Mouse (Mus musculus) right cerebral cortex, postnatal 10 days (tissue): ENCODE measurements at regions not wholly inside any gene's neighbourhood (a gene's known extent, or its start where the extent isn't known, plus 50 kb on each side); places are given as distances from the start of the nearest gene placed in this dataset.

Experiments
- DNase-seq, 2 experiments: peaks; one replicate each; pipeline ENCODE4 v3.0.0; 2021; ENCODE audit warnings: low spot score in 2 of 2

- DNase-seq = no peak
These were observed 91.6 kb downstream of the Nuf2 start for GRCm38 (mm10) chr1:169439621-169440020.

- no peak for DNase-seq
These were observed 93.3 kb downstream of the Nuf2 start for GRCm38 (mm10) chr1:169438006-169438405.

- peak; percentile 66 to 88 for DNase-seq
These were observed 108.9 kb downstream of the Nuf2 start for GRCm38 (mm10) chr1:169422408-169422807.

- DNase-seq = peak in 1 of 2 experiments; percentile 23
These were observed 109.6 kb downstream of the Nuf2 start for GRCm38 (mm10) chr1:169421671-169422070.

DNA sequence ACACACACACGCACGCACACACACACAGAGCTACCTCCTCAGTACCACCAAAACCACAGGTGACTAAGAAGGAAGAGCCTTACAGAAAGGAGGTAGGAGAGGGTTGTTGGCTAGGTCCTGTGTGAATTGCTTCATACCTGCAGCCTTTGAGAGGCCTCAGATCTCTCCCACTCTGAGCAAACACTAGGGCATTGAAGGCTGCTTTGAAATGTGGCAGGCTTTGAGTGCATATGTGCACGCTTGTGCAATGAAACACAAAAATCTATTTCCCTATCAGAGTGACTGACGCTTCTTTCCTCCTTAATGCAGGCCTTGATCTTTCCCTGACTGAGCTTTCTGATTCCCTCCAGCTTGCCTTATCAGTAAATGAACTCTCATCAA, 112.6 kb downstream of the Nuf2 start:
- no peak for DNase-seq

DNA sequence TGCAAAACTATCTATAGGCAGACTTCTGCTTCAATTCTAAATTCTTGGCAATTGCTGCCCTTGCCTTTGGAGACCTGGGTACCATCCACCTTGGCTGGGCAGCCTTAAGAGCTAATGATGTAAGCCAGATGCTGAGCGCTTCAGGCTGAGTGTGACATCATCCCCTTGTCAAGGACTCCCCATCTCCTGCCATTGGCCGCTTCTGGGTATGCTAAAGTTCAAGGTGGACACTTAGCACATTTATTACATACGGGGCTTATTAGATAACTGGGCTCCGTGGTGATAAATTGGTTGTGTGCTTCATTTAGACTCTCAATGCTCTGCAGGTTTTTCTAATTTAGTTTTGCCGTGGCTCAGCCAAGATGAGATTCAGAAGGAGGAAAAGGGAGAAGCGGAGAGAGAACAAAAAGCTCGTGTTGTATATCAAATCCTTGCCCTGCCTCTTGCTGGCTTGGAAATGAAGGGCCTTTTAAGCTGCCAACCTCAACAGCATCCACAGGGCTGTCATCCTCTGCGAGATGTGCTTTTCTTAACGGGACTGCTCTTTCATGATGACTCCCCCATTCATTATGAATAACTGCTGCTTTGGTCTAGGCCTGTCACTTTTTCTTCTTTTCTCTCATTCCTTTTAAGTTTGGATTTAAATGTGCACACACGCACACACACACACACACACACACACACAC, 113.1 kb downstream of the Nuf2 start:
- no peak for DNase-seq

GRCm38 (mm10) chr1:169416701-169417100, 114.6 kb downstream of the Nuf2 start:
- no peak for DNase-seq

DNA sequence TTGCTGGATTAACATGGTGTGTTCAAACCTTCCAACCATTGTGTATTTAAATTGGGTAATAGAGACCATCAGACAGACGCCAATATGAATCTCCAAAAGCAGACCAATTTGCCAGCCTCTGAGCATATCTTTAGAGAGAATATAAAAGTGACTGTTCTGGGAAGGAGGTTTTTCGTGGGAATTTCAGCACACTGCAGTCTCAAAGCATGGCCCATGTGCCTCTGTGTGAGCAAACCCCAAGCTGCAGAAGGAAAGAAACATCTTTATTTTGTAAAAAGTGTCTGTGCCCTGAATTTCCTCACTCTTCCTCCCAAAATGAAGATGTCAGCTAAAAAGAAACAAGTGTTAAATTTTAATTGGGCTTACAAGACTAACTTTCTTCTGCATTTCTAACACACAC, 123.1 kb downstream of the Nuf2 start:
- no peak for DNase-seq

GRCm38 (mm10) chr1:169400841-169401240, 130.4 kb downstream of the Nuf2 start:
- DNase-seq = no peak

GRCm38 (mm10) chr1:169397371-169397770, 133.9 kb downstream of the Nuf2 start:
- DNase-seq = no peak

DNA sequence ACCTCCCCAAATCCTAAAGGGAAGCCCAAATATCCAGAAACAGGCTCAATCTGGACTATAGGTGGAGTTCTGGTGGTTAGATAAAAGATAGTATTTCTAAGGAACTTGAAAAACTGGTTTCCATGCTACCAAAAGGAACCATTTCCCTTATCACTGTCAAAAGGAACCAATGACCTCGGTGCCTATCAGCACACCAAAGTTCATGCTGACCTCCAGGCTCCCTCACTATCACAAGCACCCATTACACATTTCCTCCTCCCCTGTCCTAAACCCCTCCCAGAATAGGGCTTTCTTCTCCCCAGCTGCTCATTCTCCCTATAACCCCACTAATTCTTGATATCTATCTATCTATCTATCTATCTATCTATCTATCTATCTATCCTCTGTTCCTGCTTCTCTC, 144.2 kb downstream of the Nuf2 start:
- DNase-seq = no peak

DNA sequence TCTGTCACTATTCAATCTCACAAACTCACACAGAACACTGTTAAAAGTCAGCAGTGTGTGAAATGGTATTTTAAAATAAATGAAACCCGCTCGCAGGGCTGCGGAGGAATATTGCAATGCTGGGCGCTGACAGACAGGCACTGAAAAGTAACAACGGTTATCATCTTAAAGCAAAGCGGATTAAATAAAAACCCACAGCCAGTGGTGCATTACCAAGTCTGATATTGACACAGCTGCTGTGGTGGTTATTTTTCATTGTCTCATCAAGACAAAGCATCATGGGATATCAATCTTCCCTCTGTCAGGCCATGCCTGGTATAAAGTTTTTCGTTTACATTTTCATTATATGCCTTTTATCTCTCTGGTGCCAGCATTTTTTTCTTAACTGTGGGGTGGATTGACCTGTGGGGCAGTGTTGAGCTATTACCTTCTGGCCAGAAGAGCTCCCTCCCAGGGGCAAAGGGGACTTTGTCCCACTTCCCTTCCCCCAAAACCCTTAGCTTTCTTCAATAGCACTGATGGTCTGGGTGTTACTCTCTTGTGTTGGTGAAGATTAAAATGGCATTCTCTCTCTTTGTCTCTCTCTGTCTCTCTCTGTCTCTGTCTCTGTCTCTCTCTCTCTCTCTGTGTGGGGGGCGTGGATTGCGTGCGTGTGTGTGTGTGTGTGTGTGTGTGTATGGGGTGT, 145.4 kb downstream of the Nuf2 start:
- DNase-seq = no peak

DNA sequence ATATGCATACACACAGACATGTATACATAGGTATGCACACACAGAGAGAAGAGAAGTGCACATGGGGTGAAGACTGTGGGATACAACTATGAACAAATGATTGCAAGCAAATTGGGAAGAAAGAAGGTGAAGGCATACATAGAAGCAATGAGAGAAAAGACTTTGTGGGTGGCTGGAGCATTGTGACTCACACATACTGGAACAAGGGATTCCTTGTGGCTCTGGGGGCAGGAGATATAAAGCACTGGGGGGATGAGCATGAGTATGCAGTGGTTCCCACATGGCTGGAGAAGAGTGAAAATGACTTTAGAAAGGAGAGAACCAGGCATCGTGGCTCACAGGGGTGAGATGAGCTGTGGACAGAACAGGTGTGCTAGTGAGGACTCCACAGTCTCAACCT, 156.6 kb downstream of the Nuf2 start:
- DNase-seq = no peak

DNA sequence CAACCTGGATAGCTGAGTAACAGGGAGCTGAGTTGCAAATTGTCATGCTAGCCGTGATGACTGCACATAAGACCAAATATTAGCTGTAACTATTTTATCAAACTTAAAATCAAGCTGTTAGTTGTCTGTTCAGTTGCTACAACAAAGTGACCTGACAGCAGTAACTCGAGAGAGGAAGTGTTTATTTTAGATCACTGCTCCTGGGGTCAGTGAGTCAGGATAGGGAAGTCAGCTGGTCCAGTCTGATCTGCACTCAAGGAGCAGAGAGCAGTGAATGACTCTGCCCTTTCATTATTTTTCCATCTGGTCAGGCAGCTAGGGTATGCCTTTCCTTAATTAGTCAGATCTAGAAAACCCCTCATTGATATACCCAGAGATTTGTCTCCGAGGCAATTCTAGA, 162.5 kb downstream of the Nuf2 start:
- no peak for DNase-seq

GRCm38 (mm10) chr1:169367772-169368501, 163.3 kb downstream of the Nuf2 start:
- DNase-seq = peak in 1 of 2 experiments; percentile 43

GRCm38 (mm10) chr1:169367316-169367715, 163.9 kb downstream of the Nuf2 start:
- no peak for DNase-seq

DNA sequence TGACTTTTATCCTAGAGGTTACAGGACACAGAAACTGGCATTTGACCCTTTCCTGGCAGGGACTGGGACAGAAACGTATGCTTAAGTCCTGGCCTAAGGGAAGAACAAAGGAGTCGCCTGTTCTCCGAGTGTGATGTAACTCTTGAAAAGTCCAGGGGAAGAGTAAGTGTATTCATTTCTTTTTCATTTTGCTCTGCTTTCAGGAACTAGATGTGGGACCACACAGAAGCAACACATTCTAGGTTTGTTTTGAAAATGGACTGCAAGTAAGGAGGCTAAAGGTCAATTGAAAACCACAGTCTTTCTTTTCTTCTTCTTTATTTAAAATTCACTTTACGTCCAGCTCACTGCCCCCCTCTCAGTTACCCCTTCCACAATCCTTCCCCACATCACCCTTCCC, 168.7 kb downstream of the Nuf2 start:
- DNase-seq = no peak

GRCm38 (mm10) chr1:169357652-169358241, 173.5 kb downstream of the Nuf2 start:
- DNase-seq = no peak

GRCm38 (mm10) chr1:169354021-169354420, 177.2 kb downstream of the Nuf2 start:
- DNase-seq = peak in 1 of 2 experiments; percentile 41

GRCm38 (mm10) chr1:169347692-169348091, 183.6 kb downstream of the Nuf2 start:
- peak; percentile 58 to 63 for DNase-seq

DNA sequence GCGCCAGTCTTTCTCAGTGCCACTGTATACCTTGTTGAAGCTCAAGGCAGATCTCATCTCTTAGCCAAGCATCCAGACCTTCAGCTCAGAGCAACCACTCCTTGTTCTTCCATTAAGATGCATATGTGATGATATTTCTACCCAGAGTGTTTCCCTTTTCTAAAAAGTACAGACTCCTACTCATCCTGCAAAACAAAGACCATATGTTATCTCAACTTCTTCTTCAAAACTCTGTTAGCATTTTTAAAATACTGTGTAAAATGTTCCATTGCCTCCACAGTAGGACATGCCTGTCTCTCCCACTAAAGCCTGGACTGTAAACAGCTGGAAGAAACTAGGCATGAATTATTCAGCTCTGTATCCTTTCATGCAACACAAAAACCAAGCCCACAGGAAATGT, 184.4 kb downstream of the Nuf2 start:
- no peak for DNase-seq

GRCm38 (mm10) chr1:169341131-169341530, 190.1 kb downstream of the Nuf2 start:
- DNase-seq = no peak
